Mouse (Mus musculus): Measurements from ENCODE around the gene Atp10a. TPM values are rescaled to one million over a fixed set of nuclear protein-coding genes. Genes with fewer than 3 reads are reported as not detected.

Atp10a gene
- total RNA-seq, 1 experiment from 2014 or later, result 46.8 TPM

- no peak for DNase-seq
Observed at GRCm38 (mm10) chr7:58740196-58740595, 84.2 kb downstream of the Atp10a start.

- DNase-seq, result no peak
Observed at GRCm38 (mm10) chr7:58740842-58741241, 84.9 kb downstream of the Atp10a start.

GRCm38 (mm10) chr7:58742009-58742408 lies 86.0 kb downstream of the Atp10a start:
- no peak for DNase-seq

GRCm38 (mm10) chr7:58742648-58743047 lies 86.7 kb downstream of the Atp10a start:
- no peak for DNase-seq

- DNase-seq, result peak; percentile 35
Observed at GRCm38 (mm10) chr7:58743362-58744320, 87.7 kb downstream of the Atp10a start.

GRCm38 (mm10) chr7:58746817-58747216 lies 90.9 kb downstream of the Atp10a start:
- DNase-seq, result peak; percentile 54

GRCm38 (mm10) chr7:58749904-58750612 lies 94.1 kb downstream of the Atp10a start:
- DNase-seq, result peak; percentile 63

- peak; percentile 50 for DNase-seq
Observed at GRCm38 (mm10) chr7:58752041-58752440, 96.1 kb downstream of the Atp10a start.

GRCm38 (mm10) chr7:58754076-58754475 lies 98.1 kb downstream of the Atp10a start:
- DNase-seq, result no peak

GRCm38 (mm10) chr7:58754536-58754935 lies 98.6 kb downstream of the Atp10a start:
- DNase-seq, result no peak

- DNase-seq, result no peak
Observed at GRCm38 (mm10) chr7:58755083-58755482, 99.1 kb downstream of the Atp10a start.

GRCm38 (mm10) chr7:58755846-58756245 lies 99.9 kb downstream of the Atp10a start:
- no peak for DNase-seq

GRCm38 (mm10) chr7:58757331-58757730 lies 101.4 kb downstream of the Atp10a start:
- no peak for DNase-seq

- no peak for DNase-seq
Observed at GRCm38 (mm10) chr7:58758396-58758795, 102.4 kb downstream of the Atp10a start.

- no peak for DNase-seq
Observed at GRCm38 (mm10) chr7:58759265-58759664, 103.3 kb downstream of the Atp10a start.

GRCm38 (mm10) chr7:58767257-58767656 lies 111.3 kb downstream of the Atp10a start:
- peak; percentile 64 for DNase-seq

- DNase-seq, result no peak
Observed at GRCm38 (mm10) chr7:58768253-58768652, 112.3 kb downstream of the Atp10a start.

GRCm38 (mm10) chr7:58770254-58770653 lies 114.3 kb downstream of the Atp10a start:
- DNase-seq, result peak; percentile 62

- peak; percentile 45 for DNase-seq
Observed at GRCm38 (mm10) chr7:58772048-58772690, 116.2 kb downstream of the Atp10a start.

- DNase-seq, result no peak
Observed at GRCm38 (mm10) chr7:58779146-58779545, 123.2 kb downstream of the Atp10a start.

GRCm38 (mm10) chr7:58786986-58787385 lies 131.0 kb downstream of the Atp10a start:
- DNase-seq, result no peak

- no peak for DNase-seq
Observed at GRCm38 (mm10) chr7:58787585-58787984, 131.6 kb downstream of the Atp10a start.

Measured in adrenal gland, postnatal 14 days (tissue).